Mouse (Mus musculus) layer of hippocampus, postnatal 10 days (tissue): ENCODE data around the gene Lrch1. TPM values are rescaled to one million over a fixed set of nuclear protein-coding genes. Genes with fewer than 3 reads are reported as not detected.
A peak's percentile ranks its signal among the peaks of the same experiment; 100 is the strongest.

Source experiments
- DNase-seq, 2 experiments: peaks; one replicate each; pipeline ENCODE4 v3.0.0; 2021; ENCODE audit warnings: low spot score in 2 of 2
- total RNA-seq, 2 experiments: library from RNA; stranded (reverse); gene quantifications; 2 replicates each; pipeline ENCODE4 v1.2.3; 2021

Lrch1 gene
- total RNA-seq, 2 experiments from 2014 or later = 33.8 to 35.5 TPM

DNA sequence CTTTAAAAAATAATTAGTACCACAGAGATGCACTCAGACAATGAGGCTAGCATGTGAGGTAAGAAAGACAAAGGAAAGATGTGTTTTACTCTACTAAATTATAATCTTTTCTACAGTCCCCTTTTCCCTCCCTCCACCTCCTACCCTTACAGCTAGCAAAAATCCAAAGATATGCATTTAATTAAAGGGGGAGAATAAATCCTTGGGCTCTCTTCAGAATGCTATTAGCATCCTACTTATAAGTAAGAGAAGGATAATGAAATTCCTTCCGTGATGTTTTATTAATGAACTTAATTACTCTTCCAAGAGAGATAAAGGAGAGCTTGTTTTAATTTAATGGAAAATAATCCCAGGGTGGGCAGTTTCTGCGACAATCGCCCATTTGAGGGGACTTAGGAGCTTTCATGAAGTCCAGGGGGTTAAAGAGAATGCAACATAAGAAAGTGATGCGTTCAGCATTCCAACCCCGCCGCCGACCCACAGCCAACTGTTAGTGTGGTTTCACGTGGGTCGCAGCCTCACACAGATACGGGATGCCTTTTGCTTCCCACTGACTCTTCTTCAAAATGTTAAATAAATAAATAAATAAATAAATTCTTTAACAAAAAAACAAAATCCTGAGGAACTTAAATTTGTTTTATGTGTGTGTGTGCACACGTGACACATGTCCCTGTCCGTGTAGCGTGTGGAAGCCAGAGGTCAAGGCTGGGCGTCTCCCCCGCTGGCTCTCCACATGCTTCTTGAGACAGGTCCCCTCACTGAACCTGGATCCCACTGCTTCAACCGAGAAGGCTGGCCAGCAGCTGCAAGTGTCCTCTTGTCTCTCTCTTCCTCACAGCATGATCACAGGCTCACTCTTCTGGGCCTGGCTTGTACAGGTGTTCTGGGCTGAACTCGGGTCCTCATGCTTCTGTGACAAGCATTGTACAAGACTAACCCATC lies 132.6 kb downstream of the Lrch1 start:
- DNase-seq = no peak

GRCm38 (mm10) chr14:74811617-74812016 lies 136.1 kb downstream of the Lrch1 start:
- no peak for DNase-seq

DNA sequence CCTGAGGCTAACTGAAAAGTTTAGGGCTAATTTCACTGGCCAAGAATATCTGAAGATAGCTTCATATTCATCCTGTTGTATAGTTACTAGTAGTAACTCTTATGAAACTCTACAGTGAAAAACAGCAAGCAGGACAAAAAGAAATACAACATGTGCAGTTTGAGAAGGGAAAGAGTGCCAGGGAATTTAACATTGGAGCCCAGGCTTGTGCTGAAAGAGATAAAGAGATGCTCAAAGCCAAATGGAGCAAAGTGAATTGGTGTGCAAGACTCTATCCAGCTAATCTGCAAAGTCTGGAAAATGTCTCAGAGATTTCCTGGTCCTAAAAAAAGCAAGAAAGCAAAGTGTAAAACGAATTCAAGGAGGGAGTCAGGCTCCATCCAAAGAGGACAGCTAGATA lies 145.7 kb downstream of the Lrch1 start:
- no peak for DNase-seq

GRCm38 (mm10) chr14:74798063-74798890 lies 149.4 kb downstream of the Lrch1 start:
- DNase-seq = no peak

GRCm38 (mm10) chr14:74797386-74798062 lies 150.2 kb downstream of the Lrch1 start:
- no peak for DNase-seq

DNA sequence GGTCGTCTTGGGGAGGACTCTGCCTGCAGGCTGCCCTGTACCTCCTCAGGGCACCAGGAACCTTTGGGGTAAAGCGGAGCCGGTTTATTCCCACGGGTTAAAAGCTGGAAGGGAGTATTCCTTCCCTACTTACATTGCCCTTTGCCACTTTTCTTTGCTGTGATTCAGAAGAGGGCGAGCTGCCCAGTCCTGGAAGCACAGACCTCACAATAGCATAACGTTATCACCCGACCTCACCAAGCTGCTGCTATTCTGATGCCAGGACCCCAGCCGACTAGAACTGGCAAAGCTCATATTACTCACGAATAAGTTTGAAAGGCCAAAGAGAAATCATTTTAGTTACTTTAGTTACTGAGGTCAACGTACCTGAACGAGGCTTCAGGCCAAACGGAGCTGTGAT lies 152.7 kb downstream of the Lrch1 start:
- no peak for DNase-seq

- DNase-seq = no peak
Measured at GRCm38 (mm10) chr14:74792793-74793192, 154.9 kb downstream of the Lrch1 start.

DNA sequence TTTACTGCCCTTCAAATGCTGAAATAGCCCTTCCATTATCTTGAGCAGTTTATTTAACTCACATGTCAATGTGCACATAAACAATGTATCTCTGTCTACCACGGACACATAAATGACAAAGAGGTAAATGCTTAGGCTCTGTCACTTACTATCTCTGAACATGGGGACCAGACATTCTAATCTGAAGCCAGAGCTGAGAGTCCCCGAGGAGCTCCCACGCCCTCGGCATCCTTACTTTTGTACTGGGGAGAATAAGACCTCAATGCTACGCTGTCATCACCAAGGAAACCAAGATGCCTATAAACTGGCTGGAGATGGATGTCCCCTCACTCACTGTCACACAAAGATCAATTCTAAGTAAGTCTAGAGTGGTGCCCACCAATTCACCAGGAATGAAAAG lies 157.1 kb downstream of the Lrch1 start:
- DNase-seq = no peak

DNA sequence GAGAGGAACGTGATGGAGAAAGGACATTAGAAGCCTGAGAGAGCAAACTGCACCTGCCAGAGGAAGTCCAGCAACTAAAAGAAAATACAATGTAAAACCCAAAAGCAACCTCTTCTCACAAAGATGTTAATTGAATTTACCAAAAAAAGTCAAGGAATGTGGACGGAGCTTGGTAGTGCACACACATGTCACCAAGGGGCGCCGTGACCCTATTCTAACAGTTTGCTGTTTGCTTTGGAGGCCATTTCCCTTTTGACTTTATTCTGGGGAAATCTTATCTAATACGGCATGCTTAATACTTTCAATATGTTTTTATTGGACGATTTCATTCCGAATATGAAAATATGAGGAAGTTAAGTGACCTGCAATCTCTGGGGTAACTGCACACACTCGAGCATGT lies 158.9 kb downstream of the Lrch1 start:
- peak in 1 of 2 experiments; percentile 29 for DNase-seq

DNA sequence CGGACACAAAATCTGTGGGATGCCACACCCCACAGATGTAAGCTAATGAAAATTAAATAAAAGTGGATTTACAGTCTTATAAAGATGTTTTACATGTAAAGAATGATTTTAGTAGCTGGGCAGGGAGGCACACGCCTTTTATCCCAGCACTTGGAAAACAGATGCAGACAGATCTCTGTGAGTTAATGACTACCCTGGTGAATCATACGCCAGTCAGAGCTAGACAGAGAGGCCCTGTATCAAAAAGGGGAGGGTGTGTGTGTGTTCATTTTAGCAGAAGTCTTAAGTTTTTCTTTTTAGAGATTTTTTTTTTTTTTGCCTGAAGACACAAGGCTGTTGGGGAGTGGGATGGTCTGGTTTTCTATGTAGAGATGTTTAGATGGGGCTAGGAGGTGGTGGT lies 160.0 kb downstream of the Lrch1 start:
- DNase-seq = no peak

DNA sequence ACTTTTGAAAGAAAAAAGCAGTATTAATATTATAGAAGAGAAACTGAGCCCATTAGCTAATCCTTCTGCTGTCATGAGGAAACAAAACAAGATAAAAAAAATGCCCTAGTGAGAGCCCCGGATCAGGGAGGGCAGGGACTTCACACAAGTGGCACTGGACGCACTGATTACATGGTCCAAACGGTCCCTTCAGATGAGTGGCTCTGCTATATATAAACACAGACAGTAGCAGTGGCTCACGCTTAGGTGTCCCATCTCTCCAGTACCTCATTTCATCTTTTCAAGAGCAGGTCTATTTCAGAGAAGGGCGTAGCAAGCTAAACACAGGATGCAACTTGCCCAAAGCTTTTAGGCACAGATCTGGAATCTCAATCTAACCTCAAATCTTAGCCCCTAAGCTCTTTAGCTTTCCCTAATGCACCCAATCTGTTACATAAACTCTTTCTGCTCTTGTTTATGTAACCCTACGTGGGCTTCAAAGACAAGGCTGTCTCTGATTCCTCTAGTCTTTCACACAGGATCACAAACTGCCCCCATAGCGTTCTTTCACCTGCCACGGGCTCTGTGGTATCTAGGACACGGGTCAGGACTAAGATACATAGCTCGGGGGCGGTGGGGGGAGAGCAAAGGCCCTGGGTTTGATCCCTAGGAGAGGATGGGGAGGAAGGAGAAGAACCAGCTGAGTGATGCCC lies 163.3 kb downstream of the Lrch1 start:
- no peak for DNase-seq

DNA sequence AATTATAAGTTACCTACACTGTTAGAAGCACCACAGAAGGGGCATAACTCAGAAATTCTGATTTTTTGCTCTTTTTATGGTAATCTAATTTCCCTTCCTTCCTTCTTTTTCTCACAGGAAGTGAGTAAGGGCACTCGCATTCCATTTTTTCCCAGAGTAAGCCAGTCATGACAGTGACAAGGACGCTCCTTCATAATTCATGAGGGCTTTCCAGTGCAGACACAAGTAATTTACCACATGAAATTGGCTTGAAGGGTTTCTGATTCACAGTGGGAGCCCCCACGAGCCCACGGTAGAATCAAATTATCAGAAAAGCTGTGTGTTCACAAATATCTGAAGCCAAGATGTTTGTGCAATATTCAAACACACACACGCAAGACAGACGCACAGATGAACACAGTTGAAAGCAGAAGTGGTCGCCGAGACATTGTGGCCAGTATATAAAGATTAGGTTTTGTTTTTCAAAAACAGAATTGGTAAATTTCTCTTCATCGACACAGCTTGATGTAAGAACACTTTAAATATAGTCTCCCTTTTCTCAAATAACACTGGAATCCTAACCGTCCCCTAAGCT lies 173.5 kb downstream of the Lrch1 start:
- DNase-seq = no peak

GRCm38 (mm10) chr14:74767892-74768291 lies 179.8 kb downstream of the Lrch1 start:
- no peak for DNase-seq

- DNase-seq = peak; percentile 78 to 79
Measured at GRCm38 (mm10) chr14:74764191-74764918, 183.3 kb downstream of the Lrch1 start.

DNA sequence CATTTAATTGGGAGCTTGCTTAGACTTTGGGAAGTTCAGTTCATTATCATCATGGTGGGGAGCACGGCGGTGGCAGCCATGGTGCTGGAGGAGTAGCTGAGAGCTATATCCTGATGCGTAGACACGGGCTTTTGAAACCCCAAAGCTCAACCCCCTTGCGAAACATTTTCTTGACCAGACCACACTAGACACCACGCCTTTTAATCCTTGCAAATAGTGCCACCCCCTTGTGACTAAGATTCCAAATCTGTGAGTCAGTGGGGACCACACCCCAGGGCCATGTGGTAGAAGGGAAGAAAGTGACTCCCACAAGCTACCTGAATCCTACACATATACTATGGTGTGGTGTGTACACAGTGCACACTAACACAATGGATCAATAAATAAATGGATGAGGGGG lies 210.8 kb downstream of the Lrch1 start:
- DNase-seq = no peak

GRCm38 (mm10) chr14:74735471-74735870 lies 212.2 kb downstream of the Lrch1 start:
- DNase-seq = no peak

GRCm38 (mm10) chr14:74733397-74733796 lies 214.3 kb downstream of the Lrch1 start:
- no peak for DNase-seq

DNA sequence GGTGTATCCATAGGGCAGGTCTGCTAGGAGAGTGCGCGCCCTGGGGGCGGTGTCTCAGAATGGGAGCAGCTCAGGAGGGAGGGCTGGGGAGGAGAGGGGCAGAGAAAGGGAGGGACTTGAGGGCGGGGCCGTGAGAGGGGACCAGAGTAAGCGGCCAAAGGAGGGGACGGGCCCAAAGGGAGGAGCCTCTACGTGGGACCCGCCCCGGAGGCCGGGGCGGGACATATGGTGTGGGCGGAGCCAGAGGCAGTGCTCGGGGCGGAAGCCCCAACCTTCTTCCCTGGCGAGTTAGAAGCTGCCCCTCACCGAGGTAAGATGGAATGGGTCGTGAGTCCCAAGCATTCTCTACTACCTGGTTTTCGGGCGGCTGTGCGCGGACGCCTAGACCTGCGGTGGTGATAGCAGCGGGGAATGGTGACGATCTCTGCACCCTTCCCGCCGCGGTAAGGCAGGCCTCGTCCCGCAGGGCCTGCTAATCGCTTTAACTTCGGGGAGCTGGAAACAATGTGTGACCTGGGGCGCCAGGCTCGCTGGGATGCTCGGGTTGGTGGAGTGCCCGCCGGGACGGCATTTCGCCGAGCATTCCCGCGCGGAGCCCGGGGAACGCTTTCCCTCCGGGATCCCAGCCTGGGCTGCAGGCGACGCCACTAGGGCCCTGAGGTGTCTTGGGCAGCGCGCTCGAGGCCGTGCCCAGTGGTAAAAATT lies 215.4 kb downstream of the Lrch1 start, which contains the start of gene Esd:
TSS of gene Esd (plus strand) at position 219 of the 705 bp plus-strand sequence.
- DNase-seq = peak; percentile 78 to 86
